Mouse (Mus musculus) forelimb bud, embryonic 11.5 days (tissue): Measurements from ENCODE around the gene Fam117a.

Source experiments
- DNase-seq: peaks from one replicate; pipeline ENCODE4 v3.0.0-alpha.2; 2012; ENCODE audit warnings: low read depth, low spot score

Fam117a gene

GRCm38 (mm10) chr11:95365596-95365995 is 28.8 kb downstream of the Fam117a start:
- DNase-seq: no peak

- DNase-seq: no peak
Observed at GRCm38 (mm10) chr11:95366280-95366897, 29.6 kb downstream of the Fam117a start.

GRCm38 (mm10) chr11:95367011-95367735 is 30.4 kb downstream of the Fam117a start:
- no peak for DNase-seq

- DNase-seq: no peak
Observed at GRCm38 (mm10) chr11:95368231-95368823, 31.5 kb downstream of the Fam117a start.

GRCm38 (mm10) chr11:95368871-95369270 is 32.1 kb downstream of the Fam117a start:
- DNase-seq: no peak

- no peak for DNase-seq
Observed at GRCm38 (mm10) chr11:95369964-95370890, 33.4 kb downstream of the Fam117a start.

- DNase-seq: no peak
Observed at GRCm38 (mm10) chr11:95371182-95371581, 34.4 kb downstream of the Fam117a start.

GRCm38 (mm10) chr11:95378926-95379325 is 42.1 kb downstream of the Fam117a start:
- no peak for DNase-seq

- no peak for DNase-seq
Observed at GRCm38 (mm10) chr11:95379552-95379951, 42.7 kb downstream of the Fam117a start.

GRCm38 (mm10) chr11:95380711-95381110 is 43.9 kb downstream of the Fam117a start:
- no peak for DNase-seq

GRCm38 (mm10) chr11:95381146-95381545 is 44.3 kb downstream of the Fam117a start:
- DNase-seq: no peak

- DNase-seq: no peak
Observed at GRCm38 (mm10) chr11:95383331-95383986, 46.6 kb downstream of the Fam117a start.

GRCm38 (mm10) chr11:95384004-95384318 is 47.1 kb downstream of the Fam117a start:
- DNase-seq: no peak

- DNase-seq: peak; percentile 99
Observed at GRCm38 (mm10) chr11:95384319-95384972, 47.6 kb downstream of the Fam117a start, which contains the start of gene Slc35b1. Slc35b1 (plus strand) TSS chr11:95384692.

GRCm38 (mm10) chr11:95384973-95385320 is 48.1 kb downstream of the Fam117a start:
- DNase-seq: no peak

- no peak for DNase-seq
Observed at GRCm38 (mm10) chr11:95387354-95387753, 50.5 kb downstream of the Fam117a start.

GRCm38 (mm10) chr11:95389006-95389405 is 52.2 kb downstream of the Fam117a start:
- no peak for DNase-seq

GRCm38 (mm10) chr11:95390420-95390819 is 53.6 kb downstream of the Fam117a start:
- DNase-seq: no peak

- no peak for DNase-seq
Observed at GRCm38 (mm10) chr11:95391201-95391600, 54.4 kb downstream of the Fam117a start.

GRCm38 (mm10) chr11:95391743-95392142 is 54.9 kb downstream of the Fam117a start:
- no peak for DNase-seq

- no peak for DNase-seq
Observed at GRCm38 (mm10) chr11:95392223-95392667, 55.4 kb downstream of the Fam117a start.
